Mouse (Mus musculus): ENCODE measurements around the gene Chmp1a.

GRCm38 (mm10) chr8:123253451-123254098 lies 41.0 kb upstream of the Chmp1a start:
- TF ChIP-seq CTCF (conservative IDR thresholded peaks at IDR 0.05 in 1 of 2, IDR thresholded peaks at IDR 0.05 in 1 of 2; ENCODE audit: low read depth in 2 of 2, low read length in 2 of 2) (no peak), CHD1 (IDR thresholded peaks at IDR 0.05; ENCODE audit: low read depth, low read length) (no peak), ZC3H11A (IDR thresholded peaks at IDR 0.05; ENCODE audit: low read depth, low read length) (no peak), USF1 (IDR thresholded peaks at IDR 0.05; ENCODE audit: low read depth, low read length) (no peak)
